Mouse (Mus musculus) CD4-positive, CD25-positive, alpha-beta regulatory T cell, adult 4 months (primary cell): ENCODE measurements around the gene Lin7c. TPM values are rescaled to one million over a fixed set of nuclear protein-coding genes. Genes with fewer than 3 reads are reported as not detected.

ENCODE experiments used
- ATAC-seq: one replicate; pipeline ENCODE4 v1.8.0; 2017
- polyA plus RNA-seq, 2 experiments: library from polyadenylated mRNA; unstranded; fragments of 100-300 nt; shearing (Covaris generic); gene quantifications; one replicate each; pipeline ENCODE4 v1.2.1; 2017

The Lin7c gene
- polyA plus RNA-seq, 2 experiments from 2014 or later: 65.9 to 69.6 TPM

DNA sequence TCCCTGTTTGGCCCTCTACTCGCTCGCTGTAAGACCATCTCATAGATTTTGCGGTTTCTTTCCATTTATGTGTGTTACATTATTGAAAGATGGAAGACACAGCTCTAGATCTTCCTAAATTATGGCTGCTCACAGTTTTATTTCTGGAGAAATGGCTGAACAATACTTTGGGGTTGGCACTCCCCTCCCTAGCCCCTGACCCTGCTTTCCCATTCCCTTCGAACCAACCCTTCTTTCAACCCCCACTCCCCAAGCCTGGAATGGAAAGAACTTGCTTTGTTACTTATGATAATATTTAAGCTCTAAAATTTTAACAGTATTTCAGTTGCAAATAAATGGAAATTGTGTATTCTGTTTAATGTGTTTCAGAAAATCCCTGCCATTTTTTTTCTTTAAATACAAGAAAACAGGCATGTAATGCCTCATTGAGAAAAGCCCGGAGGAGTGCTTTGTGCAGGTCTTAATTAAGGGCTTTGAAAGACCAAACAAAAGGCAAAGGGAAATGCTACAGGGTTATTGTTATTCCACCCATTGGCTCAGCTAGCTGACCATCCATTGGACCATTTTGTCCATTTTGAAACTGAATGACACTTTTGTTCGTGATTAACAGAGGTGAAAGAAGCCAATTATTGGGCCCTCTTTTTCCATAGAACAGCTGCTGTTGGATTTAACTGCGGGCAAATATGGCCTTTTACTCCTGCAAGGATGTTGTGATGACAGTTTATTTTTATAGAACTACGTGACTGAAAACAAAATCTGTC is 52.3 kb downstream of the Lin7c start:
- ATAC-seq: no peak

DNA sequence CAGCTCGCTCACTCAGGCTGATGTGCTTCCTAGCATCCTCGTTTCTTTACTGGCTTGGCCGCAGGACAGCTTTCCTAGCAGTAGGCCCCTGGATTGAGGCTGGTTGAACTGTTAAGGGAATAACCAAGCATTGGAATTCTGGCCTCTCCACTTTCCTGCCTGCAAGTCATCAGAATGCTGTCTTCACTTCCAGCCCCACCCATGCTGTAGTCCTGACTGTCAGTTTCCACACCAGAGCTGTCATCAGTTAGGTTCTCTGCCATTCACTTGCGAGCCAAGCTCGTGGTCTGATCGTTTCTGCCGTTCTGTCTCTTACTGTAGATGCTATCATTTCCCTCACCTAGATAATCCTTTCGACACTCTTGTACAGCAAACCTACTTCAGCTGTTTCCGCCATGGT is 54.3 kb downstream of the Lin7c start:
- ATAC-seq: no peak

DNA sequence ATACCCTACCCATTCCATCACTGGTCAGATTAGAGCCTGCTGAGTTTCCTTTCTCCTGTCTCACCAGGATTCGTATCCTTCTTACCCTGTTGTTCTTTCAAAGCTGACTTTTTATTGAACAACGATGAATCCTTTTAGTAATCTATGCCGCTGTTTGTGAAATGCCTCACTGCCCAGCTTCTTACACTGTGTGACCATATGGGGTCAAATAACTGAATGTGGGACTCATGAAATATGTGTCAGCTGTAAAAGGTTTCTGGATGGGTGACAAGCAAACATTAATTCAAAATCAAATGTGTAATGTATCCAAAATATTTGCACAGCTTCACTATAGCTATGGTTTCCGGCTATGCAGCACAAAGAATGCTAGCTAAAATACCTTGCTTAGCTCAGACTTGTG is 54.9 kb downstream of the Lin7c start:
- ATAC-seq: no peak

DNA sequence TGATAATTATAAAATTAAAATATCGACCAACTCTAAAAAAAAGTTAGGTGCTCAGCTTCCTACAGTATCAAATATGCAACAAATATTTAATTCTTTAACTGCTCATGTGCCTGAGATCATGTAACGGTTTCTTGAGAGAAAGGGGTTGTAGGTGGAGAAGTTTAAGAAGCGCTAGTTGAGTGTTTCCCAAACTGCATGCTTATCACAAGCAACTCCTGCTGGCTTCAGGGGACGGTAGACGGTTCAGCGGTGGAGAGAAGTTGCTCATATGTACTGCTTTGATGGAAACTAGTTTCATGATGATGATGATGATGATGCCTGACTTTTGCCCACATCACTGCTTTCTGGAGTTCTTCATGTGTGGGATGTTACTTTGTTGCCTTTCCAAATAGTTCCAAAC is 55.8 kb downstream of the Lin7c start:
- no peak for ATAC-seq

DNA sequence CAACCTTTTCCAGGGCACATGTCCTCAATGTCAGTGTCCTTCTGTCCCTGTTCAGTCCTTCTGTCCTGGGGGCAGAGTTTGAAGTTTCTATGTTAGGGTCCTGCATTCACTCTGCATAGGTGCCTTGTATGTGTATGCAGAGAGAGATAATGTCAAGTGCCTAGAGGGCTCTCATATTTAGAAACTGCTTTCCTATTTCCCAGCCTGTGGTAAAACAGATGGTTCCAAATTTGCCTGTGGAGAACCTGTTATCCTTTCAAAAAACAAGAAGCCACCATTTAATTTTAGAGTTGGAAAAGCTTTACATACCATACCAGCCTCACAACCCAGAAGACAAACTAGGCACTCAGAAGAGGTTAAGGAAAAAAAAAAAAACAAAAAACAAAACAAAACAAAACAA is 58.9 kb downstream of the Lin7c start:
- ATAC-seq: no peak

DNA sequence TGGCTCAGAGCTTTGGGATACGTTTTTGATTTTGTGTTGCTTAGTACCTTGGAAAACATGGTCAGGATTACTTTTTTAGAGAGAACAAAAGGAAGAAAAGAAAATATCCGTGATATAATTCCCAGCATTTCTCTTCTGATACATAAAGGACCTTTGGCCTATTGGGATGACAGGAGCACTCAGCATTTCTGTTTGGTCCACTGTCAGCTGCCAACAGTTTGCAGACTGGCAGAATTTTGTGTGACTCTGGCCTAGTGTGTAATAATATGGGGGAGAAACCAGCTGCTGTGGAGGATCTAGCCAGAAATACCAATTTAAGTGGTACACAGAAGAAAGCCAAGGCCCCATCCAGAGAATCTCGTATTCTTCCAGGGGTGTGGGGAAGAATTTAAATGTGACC is 59.7 kb downstream of the Lin7c start:
- ATAC-seq: no peak

Other genes starting within 250 kb of the Lin7c start
- not detected for gene Bdnf, start 216.2 kb upstream of the Lin7c start, polyA plus RNA-seq
- under 1 TPM in 1 of 2 experiments, not detected in 1; 0.08 TPM for gene Lgr4, start 26.8 kb downstream of the Lin7c start, polyA plus RNA-seq
- gene Ccdc34, start 127.0 kb downstream of the Lin7c start, polyA plus RNA-seq: 1 to 10 TPM; 4.5 to 6.6 TPM